Mouse (Mus musculus): ENCODE measurements at regions not wholly inside any gene's neighbourhood (a gene's known extent, or its start where the extent isn't known, plus 50 kb on each side); places are given as distances from the start of the nearest gene placed in this dataset.

DNA sequence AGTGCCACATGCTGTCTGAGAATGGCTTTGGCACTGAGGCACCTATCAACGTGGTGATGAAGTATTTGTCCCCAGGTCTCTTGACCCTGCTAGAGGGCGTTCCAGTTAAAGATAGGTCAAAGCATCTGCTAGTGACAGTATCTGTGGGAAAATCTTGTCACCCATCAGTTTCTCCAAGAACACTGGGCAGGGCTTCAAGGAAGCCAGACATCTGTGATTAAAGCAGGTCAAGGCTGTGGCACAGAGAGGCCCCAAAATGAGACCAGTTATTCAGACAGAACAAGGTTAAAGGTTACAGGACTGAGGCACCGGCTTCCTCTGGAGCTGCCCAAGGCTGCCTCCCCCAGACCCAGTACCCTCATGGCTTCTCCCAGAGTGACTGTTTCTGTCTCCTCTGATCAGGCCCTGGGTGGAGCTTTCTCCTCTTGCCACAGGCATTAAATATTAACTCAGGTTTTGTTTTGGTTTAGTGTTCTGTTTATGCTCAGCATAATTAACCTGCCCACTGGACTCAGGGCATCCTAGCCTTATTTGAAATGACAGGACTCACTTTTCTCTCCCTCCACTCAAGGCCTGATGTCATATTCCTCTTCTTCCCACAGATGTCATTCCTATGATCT is 128.6 kb downstream of the Tmem17 start:
- DNase-seq (ENCODE audit: extremely low spot score in 1 of 2, low spot score in 1 of 2): no peak

DNA sequence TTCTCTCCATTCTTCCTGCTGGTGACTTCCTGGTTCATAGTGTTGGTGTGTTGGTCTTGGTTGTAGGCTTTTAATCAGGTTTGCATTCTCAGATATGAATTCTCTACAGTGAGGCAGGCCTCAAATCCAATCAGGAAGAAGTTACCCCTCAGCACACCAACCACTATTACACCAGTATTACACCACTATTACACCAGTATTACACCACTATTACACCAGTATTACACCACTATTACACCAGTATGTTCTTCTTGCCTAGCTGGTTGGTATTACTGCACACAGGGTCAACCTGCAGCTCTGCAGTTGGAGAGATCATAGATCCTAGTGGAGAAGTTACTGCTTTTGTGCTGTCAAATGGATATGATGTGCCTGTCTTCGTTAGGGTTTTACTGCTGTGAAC is 129.6 kb downstream of the Tmem17 start:
- no peak for DNase-seq (ENCODE audit: extremely low spot score in 1 of 2, low spot score in 1 of 2)

DNA sequence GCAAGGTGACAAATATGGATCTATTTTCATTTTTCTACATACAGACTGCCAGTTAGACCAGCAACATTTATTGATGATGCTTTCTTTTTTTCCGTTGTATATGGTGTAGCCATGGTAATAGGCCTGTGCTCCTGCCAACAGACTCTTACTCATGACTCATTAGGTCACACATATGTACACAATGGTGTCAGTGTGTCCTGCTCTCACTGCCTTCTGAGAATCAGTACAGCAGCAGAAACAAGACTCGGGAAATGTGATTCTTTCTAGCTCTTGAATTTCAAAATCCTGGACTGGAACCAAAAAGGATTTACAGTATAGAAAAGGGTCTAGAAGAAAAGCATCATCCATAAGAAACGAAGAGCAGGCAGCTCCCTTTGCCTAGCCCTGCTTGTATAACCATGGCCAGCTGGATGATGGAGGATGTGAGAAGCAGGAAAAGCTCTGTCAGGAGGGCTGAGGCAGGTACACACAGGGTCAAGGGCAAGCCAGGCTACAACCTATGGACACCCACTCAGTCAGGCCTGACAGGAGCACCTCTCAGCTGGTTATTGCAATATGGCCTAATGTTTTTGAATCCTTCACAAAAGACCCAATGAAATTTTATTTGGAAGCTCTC is 132.2 kb downstream of the Tmem17 start:
- DNase-seq (ENCODE audit: extremely low spot score in 1 of 2, low spot score in 1 of 2): no peak

DNA sequence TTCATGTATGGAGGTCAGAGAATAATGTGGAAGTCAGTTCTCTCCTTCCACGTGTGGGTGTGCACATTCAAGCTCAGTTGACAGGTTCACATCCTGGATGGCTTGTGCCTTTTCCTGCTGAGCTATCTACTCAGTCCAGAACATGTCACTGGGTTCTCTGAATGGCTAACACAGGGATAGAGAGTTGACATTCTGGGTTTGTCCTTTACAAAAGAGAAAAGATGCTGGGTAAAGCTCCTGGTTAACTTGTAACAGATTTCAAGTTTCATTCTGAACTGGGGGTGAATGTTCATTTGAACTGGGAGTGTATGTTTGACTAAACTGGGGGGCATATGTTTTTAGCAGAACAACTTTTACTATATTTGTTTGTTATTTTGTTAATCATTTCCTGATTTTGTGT is 133.0 kb downstream of the Tmem17 start:
- no peak for DNase-seq (ENCODE audit: extremely low spot score in 1 of 2, low spot score in 1 of 2)

DNA sequence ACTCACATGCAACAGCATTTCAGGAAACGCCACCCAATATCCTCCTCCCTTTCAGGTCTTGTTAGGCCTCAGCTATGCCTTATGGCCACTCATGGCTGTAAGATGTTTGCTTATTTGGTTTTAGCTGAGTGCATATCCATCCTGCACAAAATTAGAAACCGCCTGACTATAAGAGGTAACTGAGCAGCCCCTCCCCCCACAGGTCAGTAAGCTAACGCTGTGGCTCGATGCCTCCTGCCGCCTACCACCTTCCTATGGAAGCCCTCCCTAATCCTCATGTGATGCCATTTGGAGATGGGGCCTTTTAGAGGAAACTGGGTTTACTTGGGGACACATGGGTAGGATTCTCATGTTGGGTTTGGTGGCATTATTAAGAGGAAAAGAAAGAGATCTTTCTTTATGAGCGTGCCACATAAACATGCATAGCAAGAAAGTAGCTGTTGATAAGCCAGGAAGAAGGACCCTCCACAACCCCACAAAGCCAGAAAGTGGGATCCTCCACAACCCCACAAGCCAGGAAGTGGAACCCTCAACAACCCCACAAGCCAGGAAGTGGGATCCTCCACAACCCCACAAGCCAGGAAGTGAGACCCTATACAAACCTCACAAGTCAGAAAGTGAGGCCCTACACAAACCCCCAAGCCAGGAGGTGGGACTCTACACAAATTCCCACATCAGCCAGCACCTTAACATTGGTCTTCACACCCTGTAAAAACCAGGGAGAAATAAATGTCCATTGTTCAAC is 134.5 kb downstream of the Tmem17 start:
- DNase-seq (ENCODE audit: extremely low spot score in 1 of 2, low spot score in 1 of 2): no peak

DNA sequence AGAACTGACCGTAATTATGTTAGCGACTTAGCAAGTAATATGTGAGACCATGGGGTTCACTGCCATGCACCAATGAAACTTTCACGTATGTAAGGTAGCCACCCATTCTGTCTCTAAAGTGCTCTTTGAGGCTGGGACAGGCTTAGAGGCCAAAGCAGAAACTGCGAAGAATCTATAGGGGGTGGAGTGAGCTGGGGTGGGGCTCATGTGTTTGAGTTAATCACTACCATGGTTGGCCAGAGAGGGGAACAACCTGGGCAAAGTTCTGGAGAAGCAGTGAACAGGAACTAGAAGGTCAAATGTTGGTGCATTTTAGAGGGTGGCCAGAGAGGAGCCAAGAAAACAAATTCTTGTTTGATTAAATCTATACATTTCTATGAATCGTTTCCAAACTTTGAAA is 136.4 kb downstream of the Tmem17 start:
- DNase-seq (ENCODE audit: extremely low spot score in 1 of 2, low spot score in 1 of 2): no peak

DNA sequence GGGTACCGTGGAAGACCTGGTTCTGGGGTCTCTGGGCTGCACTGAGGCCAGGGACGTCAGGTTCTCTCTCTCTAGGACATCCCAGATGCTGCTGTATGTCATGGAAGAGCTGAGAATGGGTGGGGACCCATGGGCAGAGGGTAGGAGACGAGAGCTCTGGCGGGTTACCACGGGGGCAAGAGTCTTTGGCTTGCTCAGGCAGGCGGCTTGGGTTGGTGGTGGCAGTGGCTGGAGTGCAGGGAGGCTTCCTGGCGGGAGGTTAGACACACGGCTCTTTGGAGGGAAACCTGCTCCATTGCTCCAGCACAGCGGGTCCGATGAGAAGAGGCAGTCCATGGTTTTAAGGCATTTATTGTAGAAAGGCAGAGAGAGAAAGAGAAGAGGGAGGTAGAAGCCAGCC is 138.9 kb downstream of the Tmem17 start:
- DNase-seq (ENCODE audit: extremely low spot score in 1 of 2, low spot score in 1 of 2): no peak

DNA sequence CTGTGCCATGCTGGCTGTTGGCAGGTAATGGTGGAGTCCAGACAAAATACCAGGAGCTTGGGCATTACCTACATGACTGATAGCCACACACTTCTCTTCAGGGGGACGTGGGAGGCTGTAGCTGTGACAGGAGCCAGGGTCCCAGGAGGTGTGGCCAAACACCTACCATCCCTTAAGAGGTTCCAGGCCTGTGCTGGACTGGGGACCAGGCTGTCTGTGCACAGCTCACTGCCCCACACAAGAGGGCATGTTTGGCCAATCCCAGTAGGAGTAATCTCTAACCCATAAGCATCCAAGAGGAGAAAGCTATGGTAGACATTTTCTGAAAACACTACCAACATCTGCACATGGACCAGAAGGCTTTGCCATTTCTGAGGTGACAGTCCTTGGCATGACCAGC is 139.4 kb downstream of the Tmem17 start:
- DNase-seq (ENCODE audit: extremely low spot score in 1 of 2, low spot score in 1 of 2): no peak

DNA sequence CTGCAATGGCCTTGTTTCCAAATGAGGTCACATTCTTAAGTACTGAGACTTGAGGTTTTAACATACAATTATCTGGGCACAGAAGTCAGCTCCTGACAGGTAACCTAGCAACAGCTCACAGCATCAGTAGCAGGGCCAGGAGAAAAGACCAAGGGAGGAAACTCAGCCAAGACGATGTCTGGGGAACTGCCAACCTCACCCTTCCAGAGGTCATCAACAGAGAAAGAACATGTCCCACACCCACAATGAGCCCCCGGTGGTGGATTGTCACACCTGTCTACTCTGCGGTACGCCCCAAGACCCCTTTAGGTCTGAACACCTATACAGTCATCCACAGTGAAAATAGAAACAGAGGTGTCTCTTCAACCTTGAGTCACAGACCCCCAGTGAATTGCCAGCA is 140.0 kb downstream of the Tmem17 start:
- DNase-seq (ENCODE audit: extremely low spot score in 1 of 2, low spot score in 1 of 2): no peak

DNA sequence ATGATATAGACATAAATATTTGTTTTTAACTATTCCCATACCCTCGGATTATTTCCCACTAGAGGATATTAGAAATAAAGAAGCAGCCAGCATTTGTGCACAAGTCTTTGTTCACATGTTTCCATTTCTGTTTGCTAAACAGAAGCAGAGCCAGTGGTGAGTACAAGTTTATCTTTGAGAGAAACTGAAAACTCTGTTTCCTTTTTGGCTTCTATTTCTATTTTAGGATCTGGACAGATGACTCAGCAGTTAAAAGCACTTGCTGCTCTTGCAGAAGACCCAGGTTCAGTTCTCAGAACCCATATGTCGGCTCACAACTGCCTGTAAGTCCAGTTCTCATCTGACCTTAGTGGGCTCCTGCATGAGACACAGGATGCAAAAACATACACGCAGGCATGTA is 141.0 kb downstream of the Tmem17 start:
- DNase-seq (ENCODE audit: extremely low spot score in 1 of 2, low spot score in 1 of 2): no peak

DNA sequence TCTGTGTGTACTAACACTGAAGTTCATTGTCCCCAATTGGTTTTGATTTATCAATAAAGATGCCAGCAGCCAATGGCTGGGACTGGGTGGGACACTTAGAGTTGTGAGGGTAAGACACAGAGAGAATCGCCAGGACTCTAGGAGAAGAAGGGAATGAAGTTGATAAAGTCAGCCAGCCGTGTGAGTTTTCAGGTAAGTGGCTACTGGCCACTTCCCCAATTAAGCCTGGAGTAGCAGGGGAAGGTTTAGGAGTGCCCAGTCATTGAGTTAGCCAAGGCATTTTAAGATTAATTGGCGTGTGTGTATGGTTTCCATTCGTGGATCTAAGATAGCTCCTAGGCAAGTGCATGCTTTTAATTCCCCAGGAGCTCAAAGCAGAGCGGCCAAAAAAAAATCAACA is 141.5 kb downstream of the Tmem17 start:
- DNase-seq (ENCODE audit: extremely low spot score in 1 of 2, low spot score in 1 of 2): no peak

DNA sequence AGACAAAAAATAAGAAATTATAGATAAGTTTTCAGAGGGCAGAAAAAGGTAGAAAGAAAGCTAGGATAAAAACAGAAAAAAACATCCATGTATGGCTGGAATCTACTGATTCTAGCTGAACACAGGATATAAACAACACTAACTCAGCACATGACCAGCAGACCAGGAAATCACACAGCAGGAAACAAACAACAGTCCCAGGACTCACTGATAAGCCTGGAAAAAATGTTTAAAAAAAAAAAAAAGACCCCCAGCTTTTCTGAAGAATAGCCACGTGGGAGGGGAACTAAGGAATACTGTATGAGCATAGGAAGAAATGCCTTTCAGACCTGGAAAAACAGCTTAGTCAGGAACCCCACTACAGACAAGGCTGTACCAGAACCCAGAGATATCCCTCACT is 145.7 kb downstream of the Tmem17 start:
- DNase-seq (ENCODE audit: extremely low spot score in 1 of 2, low spot score in 1 of 2): no peak

DNA sequence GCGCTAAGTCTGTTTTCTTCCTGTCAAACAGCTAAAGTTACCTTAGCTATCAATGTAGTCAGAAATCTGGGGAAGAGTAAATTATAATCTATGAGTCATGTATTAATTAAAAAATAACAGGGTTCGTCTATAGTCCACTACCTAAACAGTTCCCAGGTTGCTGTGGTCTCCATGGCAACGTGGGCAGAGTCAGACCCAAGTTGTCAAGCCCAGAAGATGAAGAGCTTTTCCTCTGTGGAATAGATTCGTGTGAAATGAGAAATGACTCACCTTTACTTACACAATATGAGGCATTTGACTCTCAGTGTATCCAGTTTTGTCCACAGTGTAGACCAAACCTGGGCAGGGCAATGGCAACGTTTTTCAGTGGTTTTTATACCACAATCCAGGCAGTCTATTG is 149.2 kb downstream of the Tmem17 start:
- DNase-seq (ENCODE audit: extremely low spot score in 1 of 2, low spot score in 1 of 2): no peak

DNA sequence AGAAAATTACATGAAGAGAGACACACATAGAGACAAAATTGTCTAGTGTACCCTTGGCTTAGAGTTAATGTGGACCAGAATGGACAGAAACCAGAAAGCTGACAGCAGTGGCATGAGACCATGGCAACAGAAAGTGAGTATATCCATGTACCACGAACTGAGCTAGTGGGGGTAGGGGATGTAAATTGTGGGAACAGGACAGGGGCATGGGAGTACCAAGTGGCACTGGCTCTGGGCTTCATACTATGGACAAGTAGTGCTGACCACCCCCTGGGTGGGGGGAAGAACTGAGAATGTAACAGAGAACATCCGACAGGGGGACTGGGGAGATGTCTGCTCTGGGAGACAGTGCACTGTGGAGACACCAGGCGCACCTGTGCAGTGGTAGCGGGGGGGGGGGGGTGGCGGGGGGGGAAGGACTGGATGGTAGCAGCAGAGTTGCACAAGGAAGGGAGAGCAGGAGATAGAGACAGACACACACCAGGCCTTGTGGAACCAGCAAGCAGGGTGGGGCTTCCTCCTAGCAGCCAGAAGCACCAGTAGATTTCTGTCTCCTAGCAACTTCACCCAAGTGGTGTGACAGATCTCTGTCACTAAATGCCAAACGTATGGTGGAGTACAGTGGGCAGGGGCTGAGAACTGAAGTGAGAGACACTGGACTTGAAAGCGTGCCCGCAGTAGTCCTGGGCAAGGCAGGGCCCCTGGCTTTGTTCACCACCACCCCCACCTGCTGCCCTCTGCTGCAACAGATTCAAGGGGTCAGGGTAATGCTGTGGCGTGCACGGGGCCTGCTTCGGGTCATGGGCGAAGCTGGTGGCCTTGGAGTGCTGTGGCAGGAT is 150.0 kb downstream of the Tmem17 start:
- DNase-seq (ENCODE audit: extremely low spot score in 1 of 2, low spot score in 1 of 2): no peak

DNA sequence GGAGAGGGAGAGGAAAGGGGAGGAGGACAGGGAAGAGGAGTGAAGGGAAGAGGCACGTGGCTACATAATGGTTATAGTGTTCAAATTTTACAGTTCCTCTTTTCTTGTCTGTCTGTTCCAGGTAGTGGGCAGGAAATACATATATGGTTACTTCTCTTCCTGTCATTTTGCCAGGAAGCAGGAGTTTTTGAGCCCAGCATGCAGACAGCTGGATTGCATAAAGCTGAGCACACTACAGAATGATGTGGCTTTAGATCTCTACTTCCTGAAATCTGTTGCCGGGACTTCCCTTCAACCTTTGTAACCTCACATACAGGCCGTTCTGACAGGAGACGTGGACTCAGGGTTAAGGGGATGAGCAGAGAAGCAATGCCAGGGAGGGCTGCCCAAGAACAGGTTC is 154.1 kb downstream of the Tmem17 start:
- DNase-seq (ENCODE audit: extremely low spot score in 1 of 2, low spot score in 1 of 2): no peak

DNA sequence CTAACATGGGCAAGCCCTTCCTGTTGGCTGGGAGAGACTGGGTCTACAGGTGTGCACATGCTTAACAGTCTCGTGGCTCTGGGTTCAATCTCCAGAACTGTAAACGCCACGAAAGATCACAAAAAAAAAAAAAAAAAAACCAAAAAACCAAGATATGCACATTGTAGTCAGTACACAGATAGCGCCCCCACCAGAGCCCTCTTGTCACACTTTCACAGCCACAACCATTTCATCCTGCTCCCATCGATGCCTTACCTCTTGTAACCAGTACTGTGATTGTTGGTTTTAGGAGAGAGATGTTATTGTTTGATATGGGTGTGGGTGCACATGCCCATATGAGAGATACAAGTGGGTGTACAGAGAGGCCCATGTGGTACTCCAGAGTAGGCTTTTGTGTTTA is 154.5 kb downstream of the Tmem17 start:
- no peak for DNase-seq (ENCODE audit: extremely low spot score in 1 of 2, low spot score in 1 of 2)

DNA sequence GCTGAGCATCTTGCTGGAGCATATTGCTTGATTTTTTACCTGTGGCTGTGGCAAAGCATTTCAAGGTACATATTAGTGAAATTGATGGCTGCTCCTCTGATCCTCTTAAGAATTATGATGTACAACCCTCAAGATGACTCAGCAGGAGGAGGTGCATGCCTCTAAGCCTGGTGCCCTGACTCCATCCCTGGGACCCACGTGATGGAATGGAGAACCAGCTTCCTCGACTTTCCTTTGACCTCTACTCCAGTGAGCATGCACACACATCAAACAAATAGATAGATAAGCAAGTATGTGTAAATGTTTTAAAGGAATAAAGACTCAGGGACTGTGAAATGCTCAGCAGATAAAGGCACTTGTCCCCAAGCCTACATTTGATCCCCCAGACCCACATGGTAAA is 156.3 kb downstream of the Tmem17 start:
- no peak for DNase-seq (ENCODE audit: extremely low spot score in 1 of 2, low spot score in 1 of 2)

DNA sequence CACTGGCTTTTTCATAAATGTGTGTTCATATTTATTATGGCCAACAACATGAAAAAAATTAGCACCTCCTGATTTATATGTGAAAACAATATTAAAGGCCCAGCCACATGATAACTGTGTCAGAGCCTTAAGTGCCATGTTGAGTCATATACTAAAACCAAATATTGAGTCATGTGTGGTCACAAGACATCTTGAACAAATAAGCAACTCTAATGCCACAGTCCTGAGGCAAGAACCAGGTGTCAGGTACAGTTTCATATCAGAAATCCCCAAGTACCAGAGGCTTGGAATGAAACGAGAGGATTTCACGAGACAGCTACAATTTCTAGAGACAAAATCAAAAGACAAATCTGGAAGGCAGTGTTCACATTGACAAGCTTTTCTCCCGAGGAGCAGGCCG is 157.4 kb downstream of the Tmem17 start:
- DNase-seq (ENCODE audit: extremely low spot score in 1 of 2, low spot score in 1 of 2): no peak

DNA sequence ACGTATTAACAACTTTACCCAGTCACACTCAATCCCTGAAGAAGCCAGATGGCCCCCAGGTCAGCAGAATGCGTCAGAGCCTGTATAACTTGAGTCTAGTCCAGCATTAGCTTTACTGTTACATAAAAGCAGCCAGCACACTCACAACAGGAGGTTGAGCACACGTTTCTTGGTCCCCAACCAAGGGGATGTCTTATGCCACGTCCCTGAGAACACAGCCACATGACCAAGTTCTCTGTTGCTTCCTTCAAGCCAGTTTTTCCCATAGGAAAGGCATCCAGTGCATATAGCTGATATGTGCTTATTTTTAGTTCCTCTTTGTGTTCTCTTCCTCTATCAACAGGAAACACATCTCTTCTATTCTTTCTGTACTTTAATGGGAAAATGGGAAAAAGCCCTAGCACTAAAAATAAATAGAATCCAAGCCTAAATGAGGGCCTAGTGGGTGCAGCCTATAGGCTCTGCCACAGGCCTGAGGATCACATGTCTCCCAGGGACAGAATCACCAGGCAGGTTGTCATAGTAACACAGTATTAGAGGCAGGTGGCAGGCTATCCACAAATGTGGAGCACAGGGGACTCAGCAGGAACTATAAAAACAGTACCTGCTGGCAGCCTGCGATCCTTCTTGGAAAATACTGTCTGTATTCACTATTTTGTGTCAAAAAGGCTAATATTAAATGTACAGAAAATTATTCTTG is 160.1 kb downstream of the Tmem17 start:
- DNase-seq (ENCODE audit: extremely low spot score in 1 of 2, low spot score in 1 of 2): peak in 1 of 2 experiments; percentile 25

DNA sequence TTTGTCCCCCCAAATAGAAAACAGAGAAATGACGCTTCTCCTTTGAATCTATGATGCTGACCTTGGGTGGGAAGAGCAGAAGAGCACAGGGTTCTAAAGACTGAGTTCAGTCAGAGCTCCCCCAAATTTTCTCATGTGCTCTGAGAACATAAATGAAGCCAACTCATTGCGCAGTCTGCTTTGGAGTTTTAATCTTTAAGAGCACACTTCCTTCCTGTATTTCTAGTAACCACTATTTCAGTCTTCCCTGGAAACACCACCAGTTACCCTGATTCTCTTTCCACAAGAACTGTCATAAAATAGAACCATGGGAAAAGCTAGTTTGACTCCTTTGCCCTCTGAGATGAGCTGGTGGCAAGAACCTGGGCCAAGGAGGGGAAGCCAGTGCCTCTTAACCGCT is 163.2 kb downstream of the Tmem17 start:
- DNase-seq (ENCODE audit: extremely low spot score in 1 of 2, low spot score in 1 of 2): no peak

DNA sequence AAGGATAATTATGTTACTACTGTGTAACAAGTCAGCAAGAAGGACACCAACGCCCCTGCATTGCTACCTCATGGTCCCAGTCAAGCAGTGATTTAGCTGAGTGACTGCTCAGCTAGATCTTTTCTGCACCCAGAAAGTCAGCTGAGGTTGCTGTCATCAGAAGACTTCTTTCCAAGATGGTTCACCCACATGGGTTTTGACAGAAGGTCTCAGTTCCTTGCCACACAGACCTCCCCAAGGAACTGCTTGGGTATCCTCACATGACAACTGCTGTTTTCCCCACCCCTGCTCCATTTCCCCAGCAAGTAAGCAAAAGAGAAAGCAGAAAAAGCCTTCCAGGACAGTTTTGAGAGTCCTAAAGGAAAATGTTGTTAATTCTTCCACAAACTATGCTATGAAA is 163.9 kb downstream of the Tmem17 start:
- DNase-seq (ENCODE audit: extremely low spot score in 1 of 2, low spot score in 1 of 2): no peak
